Mouse (Mus musculus) hindbrain, embryonic 15.5 days (tissue): ENCODE measurements around the gene Timp3. TPM values are rescaled to one million over a fixed set of nuclear protein-coding genes. Genes with fewer than 3 reads are reported as not detected.
A peak's percentile ranks its signal among the peaks of the same experiment; 100 is the strongest.
"Not testable (repeated sequence)": the region's sequence is repeated elsewhere in the genome, so short reads cannot be mapped to it uniquely, and the experiment has no call there.

Experiments used
- ATAC-seq: fragments of 200-750 bp; cut with Nextera tagmentation; 2 replicates; pipeline ENCODE4 v1.8.0; 2017; ENCODE audit warnings: low read depth, moderate number of reproducible peaks, moderate TSS enrichment; ENCODE audit not compliant: low FRiP score
- H3K27ac ChIP-seq: fragments of 300-500 bp; sonication (generic); replicated peaks from 2 replicates; pipeline ENCODE4 v1.5.1; 2015; ENCODE audit warnings: mild to moderate bottlenecking, inconsistent platforms
- H3K27me3 ChIP-seq: fragments of 300-500 bp; sonication (generic); 2 replicates; pipeline ENCODE4 v1.6.1; 2015; ENCODE audit warnings: control low read depth, inconsistent platforms
- H3K36me3 ChIP-seq: fragments of 300-500 bp; sonication (generic); 2 replicates; pipeline ENCODE4 v1.6.1; 2015; ENCODE audit warnings: control low read depth, inconsistent platforms
- H3K4me1 ChIP-seq: fragments of 300-500 bp; sonication (generic); replicated peaks from 2 replicates; pipeline ENCODE4 v1.6.1; 2015; ENCODE audit warnings: control low read depth, inconsistent platforms
- H3K4me2 ChIP-seq: fragments of 300-500 bp; sonication (generic); 2 replicates; pipeline ENCODE4 v1.6.1; 2015; ENCODE audit warnings: moderate library complexity, mild to moderate bottlenecking, inconsistent platforms
- H3K4me3 ChIP-seq: fragments of 300-500 bp; sonication (generic); 2 replicates; pipeline ENCODE4 v1.5.1; 2015; ENCODE audit warnings: mild to moderate bottlenecking, inconsistent platforms
- H3K9ac ChIP-seq: fragments of 300-500 bp; sonication (generic); 2 replicates; pipeline ENCODE4 v1.6.1; 2015; ENCODE audit warnings: inconsistent platforms
- H3K9me3 ChIP-seq: fragments of 300-500 bp; sonication (generic); 2 replicates; pipeline ENCODE4 v1.6.1; 2016; ENCODE audit warnings: control low read depth, inconsistent platforms
- WGBS: fragments of 180-500 bp; shearing (Covaris S2); methylation state at CpG from one replicate; pipeline ENCODE4 v1.1.7; 2015; 5-methylcytosine and 5-hydroxymethylcytosine counted together
- polyA plus RNA-seq: library from polyadenylated mRNA; unstranded; fragments of >200 nt; fragmentation: Nextera tagmentation; extraction: Ambion mirVana; gene quantifications from 2 replicates; pipeline ENCODE4 v1.2.1, GENCODE M21; 2015

The Timp3 gene
- polyA plus RNA-seq, 1 experiment from 2014 or later: 42.2 TPM

GRCm38 (mm10) chr10:86359699-86360098, 59.5 kb downstream of the Timp3 start:
- Histone ChIP-seq H3K27ac (peak overlapping the region; percentile 37), H3K27me3 (no peaks in the 10 kb centered on the region), H3K9ac (no peak overlapping the region), H3K36me3 (no peaks in the 10 kb centered on the region), H3K4me3 (no peak overlapping the region), H3K4me2 (no peak overlapping the region), H3K4me1 (0 out of 2 replicates have a peak, but pooled peaks cover 11% of the 10 kb centered on the region), H3K9me3 (no peaks in the 10 kb centered on the region)
- ATAC-seq: 0 out of 2 replicates have a peak, but pooled peaks have one; percentile 27
- WGBS: 60% methylated on average over 4 of the region's 4 CpGs

GRCm38 (mm10) chr10:86363669-86364309, 63.6 kb downstream of the Timp3 start:
- Histone ChIP-seq H3K9ac (no peak overlapping the region), H3K4me1 (peaks cover 20% of the 10 kb centered on the region), H3K4me3 (no peak overlapping the region), H3K27me3 (no peaks in the 10 kb centered on the region), H3K4me2 (no peak overlapping the region), H3K36me3 (no peaks in the 10 kb centered on the region), H3K9me3 (no peaks in the 10 kb centered on the region), H3K27ac (no peak overlapping the region)
- no peak for ATAC-seq
- WGBS: 86% methylated on average over 8 of the region's 8 CpGs

GRCm38 (mm10) chr10:86365632-86366092, 65.5 kb downstream of the Timp3 start:
- 46% methylated on average over 5 of the region's 5 CpGs for WGBS
- no peaks in the 10 kb centered on the region for H3K27me3 ChIP-seq

GRCm38 (mm10) chr10:86367346-86367745, 67.2 kb downstream of the Timp3 start:
- Histone ChIP-seq H3K4me1 (peaks cover 9% of the 10 kb centered on the region), H3K9ac (no peak overlapping the region)
- no peak for ATAC-seq

More at GRCm38 (mm10) chr10:86365632-86366092, 65.5 kb downstream of the Timp3 start:
- ATAC-seq: peak; percentile 70
- no peaks in the 10 kb centered on the region for H3K9me3 ChIP-seq
- H3K4me3 ChIP-seq: no peak overlapping the region
- H3K9ac ChIP-seq: no peak overlapping the region
- peaks cover 9% of the 10 kb centered on the region for H3K4me1 ChIP-seq
- H3K27ac ChIP-seq: no peak overlapping the region; the same call in 1 of the 2 replicates
- no peaks in the 10 kb centered on the region for H3K36me3 ChIP-seq
- H3K4me2 ChIP-seq: no peak overlapping the region

GRCm38 (mm10) chr10:86368811-86369210, 68.6 kb downstream of the Timp3 start:
- no peaks in the 10 kb centered on the region for H3K27me3 ChIP-seq
- ATAC-seq: no peak
- no peak overlapping the region for H3K9ac ChIP-seq
- no peak overlapping the region for H3K4me2 ChIP-seq
- H3K36me3 ChIP-seq: no peaks in the 10 kb centered on the region
- peaks cover 9% of the 10 kb centered on the region for H3K4me1 ChIP-seq
- no peak overlapping the region for H3K27ac ChIP-seq
- WGBS: 73% methylated on average over 12 of the region's 12 CpGs
- no peaks in the 10 kb centered on the region for H3K9me3 ChIP-seq
- H3K4me3 ChIP-seq: no peak overlapping the region

More at GRCm38 (mm10) chr10:86367346-86367745, 67.2 kb downstream of the Timp3 start:
- no peak overlapping the region for H3K4me2 ChIP-seq
- H3K27me3 ChIP-seq: no peaks in the 10 kb centered on the region
- 96% methylated on average over 4 of the region's 4 CpGs for WGBS
- H3K9me3 ChIP-seq: no peaks in the 10 kb centered on the region
- H3K4me3 ChIP-seq: no peak overlapping the region
- no peak overlapping the region for H3K27ac ChIP-seq
- H3K36me3 ChIP-seq: no peaks in the 10 kb centered on the region

GRCm38 (mm10) chr10:86369346-86369745, 69.2 kb downstream of the Timp3 start:
- no peaks in the 10 kb centered on the region for H3K27me3 ChIP-seq
- no peak overlapping the region for H3K4me2 ChIP-seq
- ATAC-seq: no peak
- 78% methylated on average over 4 of the region's 4 CpGs for WGBS
- no peak overlapping the region for H3K9ac ChIP-seq
- no peak overlapping the region for H3K4me3 ChIP-seq
- H3K36me3 ChIP-seq: no peaks in the 10 kb centered on the region
- no peak overlapping the region for H3K27ac ChIP-seq
- H3K4me1 ChIP-seq: peaks cover 9% of the 10 kb centered on the region
- no peaks in the 10 kb centered on the region for H3K9me3 ChIP-seq

- H3K4me1 ChIP-seq: peaks cover 3% of the 10 kb centered on the region; the same call in 1 of the 2 replicates
- no peak for ATAC-seq
- no peaks in the 10 kb centered on the region for H3K27me3 ChIP-seq
- no peak overlapping the region for H3K4me3 ChIP-seq
- H3K9ac ChIP-seq: no peak overlapping the region
- H3K4me2 ChIP-seq: no peak overlapping the region
- no peaks in the 10 kb centered on the region for H3K36me3 ChIP-seq
- no peak overlapping the region for H3K27ac ChIP-seq
- H3K9me3 ChIP-seq: no peaks in the 10 kb centered on the region
Measured at GRCm38 (mm10) chr10:86371561-86371960, 71.4 kb downstream of the Timp3 start.

GRCm38 (mm10) chr10:86374061-86374460, 73.9 kb downstream of the Timp3 start:
- Histone ChIP-seq H3K9ac (no peak overlapping the region), H3K36me3 (no peaks in the 10 kb centered on the region), H3K27me3 (no peaks in the 10 kb centered on the region), H3K9me3 (no peaks in the 10 kb centered on the region), H3K27ac (no peak overlapping the region), H3K4me2 (no peak overlapping the region), H3K4me1 (peaks cover 7% of the 10 kb centered on the region; the same call in 1 of the 2 replicates), H3K4me3 (no peak overlapping the region)
- no peak for ATAC-seq
- WGBS: 86% methylated on average over 2 of the region's 2 CpGs

- Histone ChIP-seq H3K36me3 (no peaks in the 10 kb centered on the region), H3K27me3 (no peaks in the 10 kb centered on the region), H3K27ac (peak overlapping the region; percentile 46; the same call in 1 of the 2 replicates), H3K4me2 (no peak overlapping the region), H3K4me1 (peaks cover 7% of the 10 kb centered on the region; the same call in 1 of the 2 replicates), H3K4me3 (no peak overlapping the region), H3K9ac (no peak overlapping the region), H3K9me3 (no peaks in the 10 kb centered on the region)
- 41% methylated on average over 11 of the region's 11 CpGs for WGBS
- peak; percentile 89 for ATAC-seq
Measured at GRCm38 (mm10) chr10:86375903-86376302, 75.7 kb downstream of the Timp3 start.

- ATAC-seq: peak; percentile 69
- no peaks in the 10 kb centered on the region for H3K27me3 ChIP-seq
- 59% methylated on average over 8 of the region's 8 CpGs for WGBS
Measured at GRCm38 (mm10) chr10:86376392-86377185, 76.4 kb downstream of the Timp3 start.

GRCm38 (mm10) chr10:86378803-86379202, 78.6 kb downstream of the Timp3 start:
- H3K4me2 ChIP-seq, ATAC-seq: not testable (repeated sequence)
- 88% methylated on average over 2 of the region's 2 CpGs for WGBS

More at GRCm38 (mm10) chr10:86376392-86377185, 76.4 kb downstream of the Timp3 start:
- Histone ChIP-seq H3K9me3 (no peaks in the 10 kb centered on the region), H3K27ac (peak overlapping the region; percentile 46), H3K9ac (no peak overlapping the region), H3K36me3 (no peaks in the 10 kb centered on the region), H3K4me3 (no peak overlapping the region), H3K4me2 (no peak overlapping the region), H3K4me1 (peaks cover 7% of the 10 kb centered on the region; the same call in 1 of the 2 replicates)

GRCm38 (mm10) chr10:86380626-86381025, 80.5 kb downstream of the Timp3 start:
- Histone ChIP-seq H3K4me1 (peaks cover 7% of the 10 kb centered on the region; the same call in 1 of the 2 replicates), H3K36me3 (no peaks in the 10 kb centered on the region), H3K27ac (no peak overlapping the region), H3K4me2 (no peak overlapping the region), H3K9ac (no peak overlapping the region), H3K27me3 (no peaks in the 10 kb centered on the region), H3K9me3 (no peaks in the 10 kb centered on the region), H3K4me3 (no peak overlapping the region)
- 84% methylated on average over 2 of the region's 2 CpGs for WGBS
- ATAC-seq: no peak

More at GRCm38 (mm10) chr10:86378803-86379202, 78.6 kb downstream of the Timp3 start:
- not testable (repeated sequence) for H3K9me3 ChIP-seq, H3K27ac ChIP-seq, H3K4me3 ChIP-seq, H3K27me3 ChIP-seq, H3K9ac ChIP-seq, H3K36me3 ChIP-seq, H3K4me1 ChIP-seq
